Mouse (Mus musculus) olfactory bulb, adult 2 months (tissue): ENCODE data around the gene Gm20431.

Experiments
- CTCF ChIP-seq: fragments of 200-500 bp; IDR thresholded peaks from 2 replicates; pipeline ENCODE4 v1.5.1; 2012; ENCODE audit warnings: low read depth, mild to moderate bottlenecking, low read length, moderate library complexity; ENCODE audit not compliant: insufficient read depth
- POLR2A ChIP-seq: fragments of 200-500 bp; IDR thresholded peaks from 2 replicates; pipeline ENCODE4 v1.6.1; 2012; ENCODE audit warnings: mild to moderate bottlenecking, low read depth, low read length, moderate library complexity; ENCODE audit not compliant: insufficient read depth

GRCm38 (mm10) chr2:167691871-167692661 is 30.8 kb upstream of the Gm20431 start:
- no peak for TF ChIP-seq CTCF
- no peak for TF ChIP-seq POLR2A
